Comparison of ENCODE assay signal across 8 mouse cellular contexts in the genomic region with DNA sequence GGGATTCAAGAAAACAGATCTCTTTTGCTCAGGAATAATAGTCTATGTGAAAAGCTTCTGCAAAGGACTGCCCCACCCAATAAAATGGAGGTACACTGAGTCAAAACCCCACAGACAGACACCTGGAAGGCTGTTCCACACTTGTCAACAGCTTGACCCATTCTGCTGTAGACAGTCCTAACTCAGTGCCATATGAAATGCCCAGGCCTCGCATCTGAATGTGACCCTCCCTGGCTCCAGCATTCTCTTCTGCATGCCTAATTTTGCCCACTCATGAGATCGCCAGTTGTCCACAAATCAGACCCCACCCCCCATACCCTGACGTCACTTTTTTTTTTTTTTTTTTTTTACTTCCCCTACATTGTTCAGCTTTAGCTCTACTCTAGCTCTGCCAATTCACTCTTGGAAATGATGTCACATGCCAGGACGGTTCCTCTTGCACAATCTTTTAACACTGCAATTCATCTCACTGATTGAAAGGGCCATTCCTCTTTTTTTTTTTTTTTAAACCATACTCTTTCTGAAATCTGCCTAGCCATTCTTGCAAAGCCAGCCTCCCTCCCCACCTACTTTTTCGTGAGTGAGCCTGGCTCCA. TPM values are rescaled to one million over a fixed set of nuclear protein-coding genes. Genes with fewer than 3 reads are reported as not detected.
DNase-seq lines count a peak whose midpoint lies in the region; ATAC-seq and TF ChIP-seq lines count a peak whose summit lies in the region.

No protein-coding gene starts in this region.

- peak overlapping the region; percentile 98 for H3K27ac ChIP-seq in liver, embryonic 12.5 days
- H3K27ac ChIP-seq in neural tube, embryonic 15.5 days (replicated peaks) = peak overlapping the region; percentile 70

- TF ChIP-seq POLR2A in lung, adult 2 months (IDR thresholded peaks at IDR 0.05; ENCODE audit: borderline replicate concordance, extremely low read depth, low read depth, low read length) = no peak

- peak overlapping the region; percentile 61 for H3K9ac ChIP-seq in liver, embryonic 12.5 days
- no peak overlapping the region for H3K9ac ChIP-seq in neural tube, embryonic 15.5 days (replicated peaks)

- no peaks in the 10 kb centered on the region for H3K9me3 ChIP-seq in liver, embryonic 12.5 days (replicated peaks)
- no peaks in the 10 kb centered on the region for H3K9me3 ChIP-seq in neural tube, embryonic 15.5 days (replicated peaks)

- H3K4me2 ChIP-seq in liver, embryonic 12.5 days = peak overlapping the region; percentile 67
- no peak overlapping the region for H3K4me2 ChIP-seq in neural tube, embryonic 15.5 days

- H3K27me3 ChIP-seq in liver, embryonic 12.5 days (replicated peaks) = no peaks in the 10 kb centered on the region
- no peaks in the 10 kb centered on the region for H3K27me3 ChIP-seq in neural tube, embryonic 15.5 days (replicated peaks)

- H3K36me3 ChIP-seq in liver, embryonic 12.5 days = no peaks in the 10 kb centered on the region
- no peaks in the 10 kb centered on the region for H3K36me3 ChIP-seq in neural tube, embryonic 15.5 days

- H3K4me3 ChIP-seq in lung, adult 2 months (replicated peaks; ENCODE audit: extremely low read depth, low read depth, low read length) = no peak overlapping the region
- H3K4me3 ChIP-seq in liver, embryonic 12.5 days = peak overlapping the region; percentile 33; the same call in 1 of the 2 replicates
- no peak overlapping the region for H3K4me3 ChIP-seq in neural tube, embryonic 15.5 days (replicated peaks)

- DNase-seq in adrenal gland, adult (ENCODE audit: inconsistent age in 2 of 2, low spot score in 1 of 2) = peak; percentile 16 to 76
- DNase-seq in adrenal gland, postnatal 4 days (ENCODE audit: low spot score in 2 of 2) = no peak
- DNase-seq in lung, adult 18-20 months = peak; percentile 33 to 42
- DNase-seq in lung, adult 2 months = no peak
- no peak for DNase-seq in embryo, embryonic 11 days
- no peak for DNase-seq in thymus, postnatal 10 days (ENCODE audit: low spot score in 2 of 2)

- no peak for TF ChIP-seq CTCF in lung, adult 2 months (IDR thresholded peaks at IDR 0.05; ENCODE audit: insufficient read depth, low read length)

- WGBS in lung, adult 2 months = 38% methylated on average over 5 of the region's 5 CpGs
- WGBS in liver, embryonic 12.5 days (ENCODE audit: insufficient replicate concordance) = 25% methylated on average over 4 of the region's 5 CpGs
- WGBS in neural tube, embryonic 15.5 days = 58% methylated on average over 5 of the region's 5 CpGs

- no peak for ATAC-seq in liver, embryonic 12.5 days
- ATAC-seq in neural tube, embryonic 15.5 days (ENCODE audit: low FRiP score) = no peak

- no peaks in the 10 kb centered on the region; the same call in 1 of the 2 replicates for H3K4me1 ChIP-seq in lung, adult 2 months (ENCODE audit: control insufficient read depth, insufficient read depth, low read length)
- H3K4me1 ChIP-seq in liver, embryonic 12.5 days = peaks cover 83% of the 10 kb centered on the region
- H3K4me1 ChIP-seq in neural tube, embryonic 15.5 days = peaks cover 11% of the 10 kb centered on the region

RNA-seq across cellular contexts. Expression of a gene that starts 1.5 kb away (rescaled TPM):
- 10 to 100 TPM in 1 of 2 experiments, 1 to 10 TPM in 1; 1.0 to 15.7 TPM for total RNA-seq in adrenal gland, postnatal 4 days (2021)
- 0.62 and 1.8 TPM in 2 replicates for polyA plus RNA-seq in lung, adult 2 months (2012; rRNA removed)
- polyA plus RNA-seq in liver, embryonic 12.5 days (2016; fragmentation: Nextera tagmentation; extraction: Ambion mirVana) = 10.1 and 10.3 TPM in 2 replicates
- polyA plus RNA-seq in neural tube, embryonic 15.5 days (2015; fragmentation: Nextera tagmentation; extraction: Ambion mirVana) = 0.97 and 1.1 TPM in 2 replicates

RNA-seq across cellular contexts. Expression of a gene that starts 48.6 kb away (rescaled TPM):
- total RNA-seq in adrenal gland, postnatal 4 days (2021) = 10 to 100 TPM; 49.7 to 64.0 TPM
- 12.8 and 13.5 TPM in 2 replicates for polyA plus RNA-seq in lung, adult 2 months (2012; rRNA removed)
- 6.2 and 6.7 TPM in 2 replicates for polyA plus RNA-seq in liver, embryonic 12.5 days (2016; fragmentation: Nextera tagmentation; extraction: Ambion mirVana)
- 49.5 and 61.3 TPM in 2 replicates for polyA plus RNA-seq in neural tube, embryonic 15.5 days (2015; fragmentation: Nextera tagmentation; extraction: Ambion mirVana)

Comparison
In these comparisons a context has a peak if more than half of its experiments do, and no peak if none do; other contexts are left out.
1. DNase-seq: peak in adrenal gland, adult (2 of 2) and lung, adult 18-20 months (2 of 2); none in adrenal gland, postnatal 4 days (0 of 2), lung, adult 2 months (single experiment), embryo, embryonic 11 days (single experiment) and thymus, postnatal 10 days (0 of 2).